Mouse (Mus musculus) intestine, embryonic 16.5 days (tissue): Measurements from ENCODE around the gene Fem1a. TPM values are rescaled to one million over a fixed set of nuclear protein-coding genes. Genes with fewer than 3 reads are reported as not detected.
A peak's percentile ranks its signal among the peaks of the same experiment; 100 is the strongest.

Source experiments
- ATAC-seq: fragments of 200-750 bp; cut with Nextera tagmentation; 2 replicates; pipeline ENCODE4 v1.8.0; 2017; ENCODE audit warnings: moderate TSS enrichment, moderate library complexity
- H3K27ac ChIP-seq: fragments of 300-500 bp; sonication (generic); 2 replicates; pipeline ENCODE4 v1.5.1; 2014; ENCODE audit warnings: mild to moderate bottlenecking, low read length
- H3K27me3 ChIP-seq: fragments of 300-500 bp; sonication (generic); replicated peaks from 2 replicates; pipeline ENCODE4 v1.6.1; 2014; ENCODE audit warnings: low read length, control low read depth, mixed read lengths; ENCODE audit not compliant: control insufficient read depth, insufficient read depth
- H3K36me3 ChIP-seq: fragments of 300-500 bp; sonication (generic); 2 replicates; pipeline ENCODE4 v1.6.1; 2014; ENCODE audit warnings: low read length, control low read depth; ENCODE audit not compliant: control insufficient read depth, insufficient read depth
- H3K4me1 ChIP-seq: fragments of 300-500 bp; sonication (generic); 2 replicates; pipeline ENCODE4 v1.6.1; 2014; ENCODE audit warnings: low read length, control low read depth, mixed read lengths; ENCODE audit not compliant: control insufficient read depth, insufficient read depth
- H3K4me2 ChIP-seq: fragments of 300-500 bp; sonication (generic); 2 replicates; pipeline ENCODE4 v1.6.1; 2014; ENCODE audit warnings: low read depth, low read length, control low read depth
- H3K4me3 ChIP-seq: fragments of 300-500 bp; sonication (generic); 2 replicates; pipeline ENCODE4 v1.5.1; 2014; ENCODE audit warnings: mild to moderate bottlenecking, low read length
- H3K9ac ChIP-seq: fragments of 300-500 bp; sonication (generic); 2 replicates; pipeline ENCODE4 v1.6.1; 2014; ENCODE audit warnings: low read depth, low read length
- H3K9me3 ChIP-seq: fragments of 300-500 bp; sonication (generic); 2 replicates; pipeline ENCODE4 v1.6.1; 2016; ENCODE audit warnings: low read length, control low read depth; ENCODE audit not compliant: control insufficient read depth
- WGBS: fragments of 180-500 bp; shearing (Covaris S2); extraction: QIAGEN DNeasy Blood & Tissue Kit; methylation state at CpG from one replicate; pipeline ENCODE4 v1.1.7; 2014; 5-methylcytosine and 5-hydroxymethylcytosine counted together
- polyA plus RNA-seq: library from polyadenylated mRNA; unstranded; fragments of >200 nt; fragmentation: Nextera tagmentation; extraction: Ambion mirVana; gene quantifications from 2 replicates; pipeline ENCODE4 v1.2.1, GENCODE M21; 2015

Fem1a gene
- 11.7 and 12.8 TPM in 2 replicates for polyA plus RNA-seq

- Histone ChIP-seq H3K4me3 (peak within 1 kb of the TSS; percentile 72), H3K27me3 (no peaks in the 10 kb centered on the region), H3K36me3 (peaks cover 10% of the 10 kb centered on the region), H3K27ac (peak within 1 kb of the TSS; percentile 98), H3K4me1 (peaks cover 37% of the 10 kb centered on the region), H3K4me2 (peak within 1 kb of the TSS; percentile 95), H3K9ac (peak within 1 kb of the TSS; percentile 78), H3K9me3 (no peaks in the 10 kb centered on the region)
- ATAC-seq: peak; percentile 90
- 0% methylated on average over 28 of the region's 28 CpGs for WGBS
These were observed at the start of gene Fem1a for GRCm38 (mm10) chr17:56256239-56256881. Gene Fem1a (plus strand): TSS chr17:56256810.

DNA sequence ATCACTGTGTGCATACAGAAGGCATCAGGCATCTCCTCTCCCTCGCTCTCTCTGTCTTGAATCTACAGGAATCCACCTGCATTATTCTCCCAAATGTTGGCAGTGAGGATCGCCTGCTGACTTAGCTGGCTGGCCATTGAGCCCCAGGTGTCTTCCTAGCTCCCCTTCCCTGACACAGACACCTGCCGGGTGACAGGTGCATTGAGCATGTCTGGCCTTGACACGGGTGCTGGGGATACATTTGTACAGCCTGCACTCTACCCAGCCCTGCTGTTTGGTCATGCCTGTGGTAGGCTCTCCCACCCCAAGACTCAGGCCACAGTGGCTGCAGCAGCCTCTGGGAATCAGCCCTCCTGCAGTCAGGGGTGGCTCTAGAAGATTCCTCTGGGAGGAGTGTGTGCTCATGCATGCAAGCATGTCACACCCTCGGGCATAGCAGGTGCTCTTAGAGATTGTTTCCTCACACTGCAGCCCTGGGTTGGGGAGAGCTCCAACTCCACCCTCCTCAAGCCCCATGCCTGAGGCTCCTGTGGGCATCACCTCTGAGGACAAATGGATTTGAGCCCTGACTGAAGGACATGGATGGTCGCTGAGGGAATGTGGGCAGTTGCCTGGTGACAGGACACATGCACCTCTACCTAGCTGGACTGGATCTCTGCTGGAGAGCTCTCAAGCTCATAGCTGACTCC is 49.5 kb upstream of the Fem1a start:
- Histone ChIP-seq H3K4me3 (no peak overlapping the region), H3K36me3 (peaks cover 39% of the 10 kb centered on the region), H3K4me1 (peaks cover 10% of the 10 kb centered on the region; the same call in 1 of the 2 replicates), H3K27me3 (no peaks in the 10 kb centered on the region), H3K9me3 (no peaks in the 10 kb centered on the region), H3K9ac (no peak overlapping the region), H3K4me2 (no peak overlapping the region), H3K27ac (0 out of 2 replicates have a peak overlapping the region, but pooled peaks have one; percentile 50)
- ATAC-seq: peak; percentile 12; the same call in 1 of the 2 replicates
- WGBS: 69% methylated on average over 6 of the region's 6 CpGs

- Histone ChIP-seq H3K4me3 (no peak overlapping the region), H3K4me1 (peaks cover 10% of the 10 kb centered on the region; the same call in 1 of the 2 replicates), H3K27ac (no peak overlapping the region), H3K27me3 (no peaks in the 10 kb centered on the region), H3K9me3 (no peaks in the 10 kb centered on the region), H3K9ac (no peak overlapping the region), H3K4me2 (no peak overlapping the region), H3K36me3 (peaks cover 40% of the 10 kb centered on the region)
- 90% methylated on average over 9 of the region's 9 CpGs for WGBS
- ATAC-seq: no peak
These were observed 48.6 kb upstream of the Fem1a start for GRCm38 (mm10) chr17:56207963-56208530.

DNA sequence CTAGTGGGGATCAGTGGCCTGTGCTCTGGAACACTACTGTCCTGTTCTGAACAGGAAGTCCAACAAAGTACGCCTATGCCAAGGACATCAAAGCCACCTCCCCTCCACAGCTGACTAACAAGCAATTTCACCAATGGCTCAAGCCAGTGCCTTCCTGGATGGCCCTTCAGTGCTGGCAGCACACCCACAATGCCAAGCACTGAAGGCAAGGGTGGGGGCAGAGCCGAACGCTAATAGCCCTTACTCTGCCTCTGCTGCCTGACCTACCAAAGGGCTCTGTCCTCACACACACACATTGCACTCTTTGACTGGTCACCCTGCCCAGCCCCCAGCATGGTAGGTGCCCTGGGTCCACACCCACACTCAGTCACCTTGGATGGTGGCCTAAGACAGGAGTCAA is 47.8 kb upstream of the Fem1a start:
- peaks cover 41% of the 10 kb centered on the region for H3K36me3 ChIP-seq
- peaks cover 10% of the 10 kb centered on the region; the same call in 1 of the 2 replicates for H3K4me1 ChIP-seq
- no peak overlapping the region for H3K4me3 ChIP-seq
- no peak overlapping the region for H3K27ac ChIP-seq
- H3K9me3 ChIP-seq: no peaks in the 10 kb centered on the region
- ATAC-seq: no peak
- no peak overlapping the region for H3K4me2 ChIP-seq
- H3K27me3 ChIP-seq: no peaks in the 10 kb centered on the region
- H3K9ac ChIP-seq: no peak overlapping the region
- 93% methylated on average over 3 of the region's 3 CpGs for WGBS

DNA sequence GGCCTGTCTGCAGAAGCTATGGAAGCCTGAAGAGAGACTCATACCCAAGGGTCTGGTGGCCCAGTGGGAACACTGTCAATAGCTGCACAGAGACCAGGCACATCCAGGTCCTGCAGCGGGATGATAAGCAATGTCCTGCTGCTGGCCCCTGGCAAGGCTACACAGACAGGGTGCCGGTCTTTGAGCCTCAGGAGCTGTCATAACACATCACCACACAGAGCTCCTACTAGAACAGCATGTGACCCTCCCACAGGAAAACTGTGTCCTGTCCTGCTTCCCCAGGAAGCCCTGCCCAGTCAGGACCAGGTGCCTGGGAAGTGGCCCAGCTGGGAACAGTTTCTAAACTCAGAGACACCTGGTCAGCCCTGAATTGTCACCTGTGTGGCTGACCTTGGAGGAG is 45.5 kb upstream of the Fem1a start:
- 0 out of 2 replicates have a peak overlapping the region, but pooled peaks have one; percentile 17 for H3K27ac ChIP-seq
- H3K9ac ChIP-seq: no peak overlapping the region
- ATAC-seq: no peak
- 77% methylated on average over 2 of the region's 2 CpGs for WGBS
- H3K4me2 ChIP-seq: no peak overlapping the region
- no peaks in the 10 kb centered on the region for H3K9me3 ChIP-seq
- H3K27me3 ChIP-seq: no peaks in the 10 kb centered on the region
- peaks cover 10% of the 10 kb centered on the region; the same call in 1 of the 2 replicates for H3K4me1 ChIP-seq
- H3K4me3 ChIP-seq: no peak overlapping the region
- H3K36me3 ChIP-seq: peaks cover 21% of the 10 kb centered on the region

GRCm38 (mm10) chr17:56212676-56213075 is 43.9 kb upstream of the Fem1a start:
- 29% methylated on average over 6 of the region's 6 CpGs for WGBS
- peak; percentile 63 for ATAC-seq

GRCm38 (mm10) chr17:56214229-56214628 is 42.4 kb upstream of the Fem1a start:
- H3K36me3 ChIP-seq: peaks cover 10% of the 10 kb centered on the region; the same call in 1 of the 2 replicates

More at GRCm38 (mm10) chr17:56212676-56213075, 43.9 kb upstream of the Fem1a start:
- no peak overlapping the region for H3K27ac ChIP-seq
- no peaks in the 10 kb centered on the region for H3K9me3 ChIP-seq
- no peaks in the 10 kb centered on the region for H3K27me3 ChIP-seq
- H3K36me3 ChIP-seq: peaks cover 15% of the 10 kb centered on the region; the same call in 1 of the 2 replicates
- H3K9ac ChIP-seq: no peak overlapping the region
- H3K4me1 ChIP-seq: peaks cover 11% of the 10 kb centered on the region
- no peak overlapping the region for H3K4me2 ChIP-seq
- no peak overlapping the region for H3K4me3 ChIP-seq

DNA sequence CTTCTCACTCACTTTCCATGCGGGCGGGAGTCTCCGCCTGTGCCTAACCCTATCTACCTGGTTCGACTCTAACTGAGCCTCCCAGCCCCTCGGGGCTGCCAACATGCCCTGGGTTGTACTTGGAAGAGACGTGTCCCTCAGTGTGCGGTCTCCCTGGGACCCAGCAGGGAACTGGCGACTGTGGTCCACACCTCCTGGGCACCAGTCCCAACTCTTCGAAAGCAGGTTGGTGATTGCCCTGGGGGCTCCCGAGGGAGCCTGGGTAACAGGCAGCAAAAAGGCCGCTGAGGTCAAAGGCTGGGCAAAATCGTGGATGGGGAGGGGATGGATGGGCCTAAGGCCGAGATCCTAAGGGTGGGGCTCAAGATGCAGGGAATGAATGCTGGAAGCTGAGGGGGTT is 38.9 kb upstream of the Fem1a start:
- Histone ChIP-seq H3K4me1 (peaks cover 16% of the 10 kb centered on the region), H3K27ac (no peak overlapping the region), H3K4me3 (peak overlapping the region; percentile 84), H3K9me3 (no peaks in the 10 kb centered on the region), H3K9ac (peak overlapping the region; percentile 92), H3K36me3 (peaks cover 3% of the 10 kb centered on the region; the same call in 1 of the 2 replicates), H3K27me3 (no peaks in the 10 kb centered on the region), H3K4me2 (peak overlapping the region; percentile 87)
- 67% methylated on average over 13 of the region's 13 CpGs for WGBS
- no peak for ATAC-seq

More at GRCm38 (mm10) chr17:56214229-56214628, 42.4 kb upstream of the Fem1a start:
- Histone ChIP-seq H3K9ac (no peak overlapping the region), H3K9me3 (no peaks in the 10 kb centered on the region), H3K27me3 (no peaks in the 10 kb centered on the region), H3K4me1 (peaks cover 16% of the 10 kb centered on the region), H3K4me2 (no peak overlapping the region), H3K27ac (no peak overlapping the region), H3K4me3 (no peak overlapping the region)
- 88% methylated on average over 1 of the region's 1 CpGs for WGBS
- no peak for ATAC-seq
